Mouse (Mus musculus): ENCODE data around the gene Csk. TPM values are rescaled to one million over a fixed set of nuclear protein-coding genes. Genes with fewer than 3 reads are reported as not detected.

Gene Csk
- polyA plus RNA-seq, 1 experiment, result not detected

DNA sequence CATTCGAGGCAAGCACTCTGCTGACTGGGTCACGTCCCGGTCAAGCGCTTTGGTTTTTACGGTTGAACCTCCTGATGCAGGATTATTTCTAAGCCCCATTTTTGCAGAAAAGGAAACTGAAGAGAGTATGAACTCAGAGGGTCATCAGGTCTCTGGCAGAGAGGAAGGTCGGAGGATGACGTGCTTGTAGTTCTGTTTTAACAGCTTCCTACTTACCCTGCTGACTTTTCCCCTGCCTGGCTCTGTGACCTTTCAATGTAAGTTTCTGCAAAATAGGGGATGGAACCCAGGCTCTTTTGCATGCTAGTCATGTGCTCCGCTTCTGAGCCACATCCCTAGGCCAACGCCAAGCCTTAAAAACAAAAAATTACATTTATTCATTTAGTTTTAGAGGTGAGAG lies 1.1 kb downstream of the Csk start:
- WGBS, result 89% methylated on average over 9 of the region's 9 CpGs
- Histone ChIP-seq H3K4me3 (ENCODE audit: insufficient read depth, low read depth, low read length) (no peak overlapping the region), H3K27ac (ENCODE audit: insufficient read depth, low read depth, low read length) (no peak overlapping the region), H3K4me1 (ENCODE audit: control insufficient read depth, insufficient read depth, low read length) (peaks cover 15% of the 10 kb centered on the region)
- TF ChIP-seq CTCF (IDR thresholded peaks at IDR 0.05; ENCODE audit: insufficient read depth, low read depth, low read length), result no peak
- no peak for TF ChIP-seq POLR2A (IDR thresholded peaks at IDR 0.05; ENCODE audit: insufficient read depth, low read depth, low read length)

DNA sequence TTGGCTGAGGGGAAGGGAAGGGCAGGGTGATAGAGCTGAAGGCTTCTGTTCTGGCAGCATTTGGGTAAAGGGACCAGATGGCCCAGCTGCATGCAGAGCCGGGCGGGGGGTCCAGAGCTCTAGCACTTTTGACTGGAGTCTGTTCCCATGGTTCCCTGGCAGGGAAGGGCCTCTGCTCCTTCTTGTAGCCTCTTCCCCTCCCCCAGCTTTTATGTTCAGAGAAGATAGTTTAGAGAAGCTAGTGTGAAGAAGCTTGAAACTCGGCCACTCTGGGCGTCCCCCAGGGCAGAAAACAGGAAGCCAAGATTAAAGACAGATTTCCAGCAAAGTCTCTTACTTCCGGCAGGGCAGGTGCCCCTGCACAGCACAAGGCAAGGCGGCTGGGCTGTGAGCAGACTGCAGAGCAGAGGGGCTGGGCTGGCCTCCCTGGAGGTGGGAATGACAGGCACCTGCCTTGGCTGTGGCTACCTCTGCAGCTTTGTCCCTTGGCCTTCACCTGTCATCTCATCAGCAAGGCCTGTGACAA lies 2.6 kb downstream of the Csk start:
- no peak overlapping the region for H3K4me3 ChIP-seq (ENCODE audit: insufficient read depth, low read depth, low read length)
- H3K27ac ChIP-seq (ENCODE audit: insufficient read depth, low read depth, low read length), result peak overlapping the region; percentile 9; the same call in 1 of the 2 replicates
- TF ChIP-seq POLR2A (IDR thresholded peaks at IDR 0.05; ENCODE audit: insufficient read depth, low read depth, low read length) (no peak), CTCF (IDR thresholded peaks at IDR 0.05; ENCODE audit: insufficient read depth, low read depth, low read length) (no peak)
- peaks cover 19% of the 10 kb centered on the region for H3K4me1 ChIP-seq (ENCODE audit: control insufficient read depth, insufficient read depth, low read length)
- WGBS, result 50% methylated on average over 6 of the region's 6 CpGs

DNA sequence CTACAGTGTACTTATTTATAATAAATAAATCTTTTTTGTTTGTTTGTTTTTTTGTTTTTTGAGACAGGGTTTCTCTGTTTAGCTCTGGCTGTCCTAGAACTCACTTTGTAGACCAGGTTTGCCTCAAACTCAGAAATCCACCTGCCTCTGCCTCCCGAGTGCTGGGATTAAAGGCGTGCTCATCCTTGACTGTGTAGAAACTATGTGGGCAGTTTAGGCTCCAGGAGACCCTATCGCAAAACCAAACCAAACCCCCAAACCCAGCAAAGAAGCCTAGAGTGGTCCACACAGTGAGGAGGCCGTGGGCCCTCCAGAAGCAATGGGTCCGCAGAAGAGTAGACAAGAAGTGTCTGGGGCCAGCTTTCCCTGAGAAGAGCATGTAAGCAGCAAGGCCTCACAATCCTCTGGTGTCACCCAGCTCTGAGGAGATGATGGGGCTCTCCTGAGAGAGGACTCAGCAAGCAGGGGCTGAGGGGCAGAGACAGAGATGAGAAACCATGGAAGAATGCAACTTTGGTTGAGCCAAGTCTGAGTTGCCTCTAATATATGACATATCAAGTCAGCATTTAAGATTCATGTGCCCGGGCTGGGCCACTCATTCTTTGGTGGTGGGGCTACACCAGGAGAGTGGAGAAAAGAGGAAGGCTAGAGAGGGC lies 3.2 kb downstream of the Csk start:
- WGBS, result 92% methylated on average over 6 of the region's 6 CpGs
- no peak for TF ChIP-seq CTCF (IDR thresholded peaks at IDR 0.05; ENCODE audit: insufficient read depth, low read depth, low read length)
- H3K4me1 ChIP-seq (ENCODE audit: control insufficient read depth, insufficient read depth, low read length), result peaks cover 20% of the 10 kb centered on the region
- H3K4me3 ChIP-seq (ENCODE audit: insufficient read depth, low read depth, low read length), result no peak overlapping the region
- H3K27ac ChIP-seq (ENCODE audit: insufficient read depth, low read depth, low read length), result no peak overlapping the region

DNA sequence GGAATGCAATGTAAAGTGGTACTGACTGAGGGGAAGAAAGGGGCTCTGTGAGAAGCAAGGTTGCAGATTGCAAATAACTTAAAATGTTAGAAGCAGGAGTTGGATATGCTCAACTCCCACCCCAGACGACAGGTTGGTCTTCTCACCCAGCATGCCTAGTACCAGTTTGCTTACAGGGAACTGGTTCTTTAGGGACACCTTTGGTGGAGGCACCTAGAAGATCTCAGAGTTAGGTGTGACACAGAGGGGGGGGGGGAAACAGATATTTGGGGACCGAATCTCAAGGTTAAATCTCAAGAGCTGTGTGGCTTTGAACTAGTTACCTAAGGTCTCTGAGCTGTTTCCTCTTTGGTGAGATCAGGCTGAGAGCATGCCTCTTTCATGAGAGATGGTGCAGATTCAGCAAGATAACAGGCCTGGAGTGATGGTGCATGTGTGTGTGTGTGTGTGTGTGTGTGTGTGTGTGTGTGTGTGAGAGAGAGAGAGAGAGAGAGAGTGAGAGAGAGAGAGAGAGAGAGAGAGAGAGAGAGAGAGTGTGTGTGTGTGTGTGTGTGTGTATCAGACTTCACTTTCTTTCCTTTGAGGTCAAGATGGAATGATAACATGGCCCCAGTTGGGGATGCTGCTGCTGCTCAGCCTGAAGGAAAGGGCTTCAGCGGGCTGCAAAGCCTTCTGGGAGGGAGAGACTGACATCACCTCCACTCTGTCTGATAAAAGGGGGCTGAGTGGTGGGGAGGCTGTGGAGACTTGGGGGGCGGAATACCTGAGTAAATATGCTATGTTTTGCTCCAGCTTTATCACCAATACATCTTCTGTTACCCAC lies 5.9 kb downstream of the Csk start:
- no peak for TF ChIP-seq CTCF (IDR thresholded peaks at IDR 0.05; ENCODE audit: insufficient read depth, low read depth, low read length)
- TF ChIP-seq POLR2A (IDR thresholded peaks at IDR 0.05; ENCODE audit: insufficient read depth, low read depth, low read length), result no peak
- 75% methylated on average over 4 of the region's 4 CpGs for WGBS
- H3K27ac ChIP-seq (ENCODE audit: insufficient read depth, low read depth, low read length), result no peak overlapping the region
- H3K4me1 ChIP-seq (ENCODE audit: control insufficient read depth, insufficient read depth, low read length), result peaks cover 35% of the 10 kb centered on the region
- H3K4me3 ChIP-seq (ENCODE audit: insufficient read depth, low read depth, low read length), result no peak overlapping the region

DNA sequence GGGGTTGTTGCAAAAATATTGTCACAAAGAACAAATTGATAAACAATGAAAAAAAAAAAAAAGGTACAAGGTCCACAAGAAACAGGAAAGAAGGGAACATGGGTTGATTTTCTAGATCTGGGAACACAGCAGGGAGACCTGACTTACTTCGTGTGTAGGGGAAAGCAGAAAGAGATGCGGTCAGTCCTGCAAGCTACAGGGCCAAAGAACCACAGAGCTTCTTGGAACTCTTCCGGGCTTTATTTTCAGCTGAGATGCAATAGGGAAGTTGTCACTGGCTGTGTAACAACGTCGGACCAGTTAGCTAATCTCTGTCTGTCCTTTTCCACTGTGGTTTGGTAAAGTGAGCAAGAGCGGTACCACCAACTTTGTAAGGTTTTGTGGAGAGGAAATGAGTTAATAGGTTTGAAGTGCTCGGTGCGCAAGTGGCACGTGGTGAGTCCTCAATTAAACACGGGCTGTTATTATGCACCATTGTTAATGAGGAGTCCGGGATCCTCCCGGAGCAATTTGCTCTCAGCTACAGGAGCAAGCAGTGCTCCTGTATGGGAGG lies 6.8 kb downstream of the Csk start:
- no peak for TF ChIP-seq POLR2A (IDR thresholded peaks at IDR 0.05; ENCODE audit: insufficient read depth, low read depth, low read length)
- no peak for TF ChIP-seq CTCF (IDR thresholded peaks at IDR 0.05; ENCODE audit: insufficient read depth, low read depth, low read length)
- WGBS, result 30% methylated on average over 12 of the region's 12 CpGs
- H3K27ac ChIP-seq (ENCODE audit: insufficient read depth, low read depth, low read length), result no peak overlapping the region; the same call in 1 of the 2 replicates
- peaks cover 41% of the 10 kb centered on the region for H3K4me1 ChIP-seq (ENCODE audit: control insufficient read depth, insufficient read depth, low read length)
- no peak overlapping the region for H3K4me3 ChIP-seq (ENCODE audit: insufficient read depth, low read depth, low read length)

DNA sequence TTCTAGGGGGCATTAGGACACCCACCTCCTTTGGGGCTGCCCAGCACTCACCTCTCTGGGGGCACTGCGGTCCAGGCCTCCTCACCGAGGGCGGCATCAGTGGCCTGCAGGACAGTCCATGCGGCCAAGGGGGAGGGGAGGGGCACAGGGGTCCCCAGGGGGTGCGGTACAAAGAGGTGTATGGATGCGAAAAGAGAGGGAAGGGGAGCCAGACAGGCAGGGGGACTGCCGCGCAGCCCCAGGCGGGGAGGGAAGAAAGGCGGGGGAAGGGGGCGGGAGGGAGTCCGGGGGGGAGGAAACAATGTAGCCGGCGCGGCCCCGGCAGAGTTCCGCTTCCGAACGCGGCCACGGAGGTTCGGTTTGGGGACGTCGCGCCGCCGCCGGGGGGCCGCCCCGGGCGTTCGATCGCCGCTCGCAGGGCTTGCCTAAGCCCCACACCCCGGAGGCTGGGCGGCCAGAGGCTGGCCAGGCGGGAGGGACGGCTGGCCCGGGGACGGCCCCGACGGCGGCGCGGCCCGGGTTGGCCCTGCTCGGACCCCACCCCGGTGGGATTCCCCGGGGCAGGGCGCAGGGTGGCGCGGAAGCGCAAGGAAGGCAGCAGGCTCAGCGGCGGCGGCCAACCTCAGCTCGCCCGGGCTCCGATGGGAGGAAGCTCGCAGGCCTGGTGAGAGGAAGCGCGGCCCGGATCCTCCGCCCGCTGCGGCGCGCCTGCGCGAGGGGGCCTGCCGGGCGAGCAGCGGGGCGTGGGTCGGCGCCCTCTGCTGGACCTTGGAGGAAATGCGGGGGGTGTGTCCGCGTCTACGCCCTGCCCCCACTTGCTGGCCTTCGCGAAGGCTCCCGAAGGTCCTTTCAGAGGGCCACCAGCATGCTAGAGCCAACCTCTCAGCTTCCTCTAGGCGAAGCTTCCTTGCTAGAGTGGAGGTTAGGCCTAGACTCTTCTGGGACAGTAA lies 8.2 kb downstream of the Csk start:
- H3K27ac ChIP-seq (ENCODE audit: insufficient read depth, low read depth, low read length), result peak overlapping the region; percentile 96
- under 1% methylated on average over 81 of the region's 85 CpGs for WGBS

DNA sequence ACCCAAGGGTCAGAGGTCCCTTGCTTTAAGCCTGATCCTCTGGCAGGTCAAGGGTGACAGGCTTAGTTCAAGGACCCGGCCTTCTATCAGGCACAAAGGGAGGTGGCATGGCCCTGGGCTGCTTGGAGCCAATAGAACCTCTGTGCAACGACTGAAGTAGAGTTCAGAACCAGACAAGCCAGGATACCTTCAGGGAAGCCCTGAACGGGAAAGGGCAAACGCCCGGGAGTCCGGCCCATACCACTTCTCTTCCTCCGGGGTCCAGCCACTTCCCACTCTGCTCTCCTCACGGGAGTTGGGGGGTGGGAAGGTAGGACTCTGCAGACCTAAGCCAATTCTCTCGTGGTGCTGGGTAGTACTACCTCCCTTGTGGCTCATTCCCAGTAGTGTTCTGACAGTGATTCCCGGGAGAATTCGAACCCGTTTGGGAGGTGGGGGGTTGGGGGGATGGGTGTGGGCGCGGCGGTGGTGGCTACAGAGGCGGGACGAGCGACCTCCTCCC lies 8.9 kb downstream of the Csk start:
- peak overlapping the region; percentile 48 for H3K27ac ChIP-seq (ENCODE audit: insufficient read depth, low read depth, low read length)
- no peak for TF ChIP-seq POLR2A (IDR thresholded peaks at IDR 0.05; ENCODE audit: insufficient read depth, low read depth, low read length)
- no peak for TF ChIP-seq CTCF (IDR thresholded peaks at IDR 0.05; ENCODE audit: insufficient read depth, low read depth, low read length)

More for the DNA sequence above, 8.2 kb downstream of the Csk start:
- TF ChIP-seq POLR2A (IDR thresholded peaks at IDR 0.05; ENCODE audit: insufficient read depth, low read depth, low read length) (peak; percentile 59; the same call in 1 of the 2 replicates), CTCF (IDR thresholded peaks at IDR 0.05; ENCODE audit: insufficient read depth, low read depth, low read length) (peak; percentile 97)
- peak overlapping the region; percentile 90 for H3K4me3 ChIP-seq (ENCODE audit: insufficient read depth, low read depth, low read length)
- peaks cover 38% of the 10 kb centered on the region for H3K4me1 ChIP-seq (ENCODE audit: control insufficient read depth, insufficient read depth, low read length)

DNA sequence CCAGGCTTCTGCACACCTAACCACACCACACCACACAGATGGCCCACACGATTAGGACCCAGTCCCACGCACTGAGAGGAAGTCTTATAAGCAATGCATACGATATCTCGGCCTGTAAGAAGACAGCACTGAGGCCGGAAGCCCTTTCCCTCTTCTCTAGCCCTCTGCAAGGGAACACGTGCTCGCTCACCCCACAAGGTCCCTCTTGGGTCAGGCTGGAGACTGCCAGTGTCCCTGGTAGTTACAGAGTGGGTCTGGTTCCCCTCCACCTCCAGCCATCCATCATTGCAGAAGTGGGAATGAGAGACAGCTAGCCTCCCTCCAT lies 9.6 kb downstream of the Csk start:
- 17% methylated on average over 7 of the region's 7 CpGs for WGBS

More for the DNA sequence above, 8.9 kb downstream of the Csk start:
- H3K4me1 ChIP-seq (ENCODE audit: control insufficient read depth, insufficient read depth, low read length), result peaks cover 45% of the 10 kb centered on the region
- peak overlapping the region; percentile 90 for H3K4me3 ChIP-seq (ENCODE audit: insufficient read depth, low read depth, low read length)
- WGBS, result under 1% methylated on average over 18 of the region's 18 CpGs

More for the DNA sequence above, 9.6 kb downstream of the Csk start:
- TF ChIP-seq POLR2A (IDR thresholded peaks at IDR 0.05; ENCODE audit: insufficient read depth, low read depth, low read length), result no peak
- no peak for TF ChIP-seq CTCF (IDR thresholded peaks at IDR 0.05; ENCODE audit: insufficient read depth, low read depth, low read length)
- Histone ChIP-seq H3K27ac (ENCODE audit: insufficient read depth, low read depth, low read length) (peak overlapping the region; percentile 68), H3K4me3 (ENCODE audit: insufficient read depth, low read depth, low read length) (peak overlapping the region; percentile 90), H3K4me1 (ENCODE audit: control insufficient read depth, insufficient read depth, low read length) (peaks cover 51% of the 10 kb centered on the region)
